Mouse (Mus musculus) lung, embryonic 16.5 days (tissue): ENCODE data around the gene Gh. TPM values are rescaled to one million over a fixed set of nuclear protein-coding genes. Genes with fewer than 3 reads are reported as not detected.
A peak's percentile ranks its signal among the peaks of the same experiment; 100 is the strongest.

Source experiments
- ATAC-seq: fragments of 200-750 bp; cut with Nextera tagmentation; 2 replicates; pipeline ENCODE4 v1.8.0; 2017; ENCODE audit warnings: low read depth, mild to moderate bottlenecking, moderate library complexity
- H3K27ac ChIP-seq: fragments of 300-500 bp; sonication (generic); 2 replicates; pipeline ENCODE4 v1.5.1; 2014; ENCODE audit warnings: mild to moderate bottlenecking, control low read depth, low read length
- H3K27me3 ChIP-seq: fragments of 300-500 bp; sonication (generic); 2 replicates; pipeline ENCODE4 v1.6.1; 2014; ENCODE audit warnings: low read depth, low read length, mixed read lengths; ENCODE audit not compliant: control insufficient read depth, insufficient read depth
- H3K36me3 ChIP-seq: fragments of 300-500 bp; sonication (generic); 2 replicates; pipeline ENCODE4 v1.6.1; 2014; ENCODE audit warnings: low read length; ENCODE audit not compliant: control insufficient read depth, insufficient read depth
- H3K4me1 ChIP-seq: fragments of 300-500 bp; sonication (generic); replicated peaks from 2 replicates; pipeline ENCODE4 v1.6.1; 2014; ENCODE audit warnings: low read length, mixed read lengths; ENCODE audit not compliant: control insufficient read depth, insufficient read depth
- H3K4me2 ChIP-seq: fragments of 300-500 bp; sonication (generic); 2 replicates; pipeline ENCODE4 v1.6.1; 2014; ENCODE audit warnings: low read depth, low read length, control low read depth
- H3K4me3 ChIP-seq: fragments of 300-500 bp; sonication (generic); 2 replicates; pipeline ENCODE4 v1.5.1; 2014; ENCODE audit warnings: mild to moderate bottlenecking, low read length, control low read depth
- H3K9ac ChIP-seq: fragments of 300-500 bp; sonication (generic); 2 replicates; pipeline ENCODE4 v1.6.1; 2014; ENCODE audit warnings: low read length, control low read depth
- H3K9me3 ChIP-seq: fragments of 300-500 bp; sonication (generic); 2 replicates; pipeline ENCODE4 v1.6.1; 2016; ENCODE audit warnings: low read length; ENCODE audit not compliant: control insufficient read depth
- WGBS: fragments of 180-500 bp; shearing (Covaris S2); extraction: QIAGEN DNeasy Blood & Tissue Kit; methylation state at CpG from one replicate; pipeline ENCODE4 v1.1.7; 2014; 5-methylcytosine and 5-hydroxymethylcytosine counted together
- polyA plus RNA-seq: library from polyadenylated mRNA; unstranded; fragments of >200 nt; fragmentation: Nextera tagmentation; extraction: Ambion mirVana; gene quantifications from 2 replicates; pipeline ENCODE4 v1.2.1, GENCODE M21; 2015

The Gh gene
- polyA plus RNA-seq, 1 experiment from 2014 or later, result not detected

- H3K4me2 ChIP-seq, result no peak overlapping the region
- H3K4me1 ChIP-seq, result no peaks in the 10 kb centered on the region
- no peaks in the 10 kb centered on the region for H3K36me3 ChIP-seq
- H3K4me3 ChIP-seq, result no peak overlapping the region
- WGBS, result 3% methylated on average over 2 of the region's 2 CpGs
- H3K9me3 ChIP-seq, result no peaks in the 10 kb centered on the region
- no peak overlapping the region for H3K9ac ChIP-seq
- H3K27ac ChIP-seq, result no peak overlapping the region
- peak; percentile 80 for ATAC-seq
- H3K27me3 ChIP-seq, result no peaks in the 10 kb centered on the region
These were observed 969 bp upstream of the Gh start for GRCm38 (mm10) chr11:106302634-106303033.

GRCm38 (mm10) chr11:106291861-106292260 lies 9.8 kb downstream of the Gh start:
- no peak overlapping the region for H3K27ac ChIP-seq
- no peaks in the 10 kb centered on the region for H3K36me3 ChIP-seq
- H3K9ac ChIP-seq, result no peak overlapping the region
- 81% methylated on average over 2 of the region's 2 CpGs for WGBS
- H3K4me3 ChIP-seq, result no peak overlapping the region
- no peak overlapping the region for H3K4me2 ChIP-seq
- 0 out of 2 replicates have a peak, but pooled peaks cover 4% of the 10 kb centered on the region for H3K4me1 ChIP-seq
- no peaks in the 10 kb centered on the region for H3K27me3 ChIP-seq
- H3K9me3 ChIP-seq, result no peaks in the 10 kb centered on the region
- ATAC-seq, result no peak

GRCm38 (mm10) chr11:106290376-106290775 lies 11.3 kb downstream of the Gh start:
- Histone ChIP-seq H3K4me2 (no peak overlapping the region), H3K27me3 (no peaks in the 10 kb centered on the region), H3K36me3 (no peaks in the 10 kb centered on the region), H3K4me1 (0 out of 2 replicates have a peak, but pooled peaks cover 4% of the 10 kb centered on the region), H3K9me3 (no peaks in the 10 kb centered on the region), H3K27ac (no peak overlapping the region), H3K4me3 (no peak overlapping the region), H3K9ac (no peak overlapping the region)
- WGBS, result 88% methylated on average over 5 of the region's 5 CpGs
- ATAC-seq, result no peak

- H3K36me3 ChIP-seq, result no peaks in the 10 kb centered on the region
- no peak overlapping the region for H3K9ac ChIP-seq
- no peak overlapping the region for H3K4me3 ChIP-seq
- H3K27me3 ChIP-seq, result no peaks in the 10 kb centered on the region
- 0 out of 2 replicates have a peak, but pooled peaks cover 4% of the 10 kb centered on the region for H3K4me1 ChIP-seq
- WGBS, result 44% methylated on average over 8 of the region's 8 CpGs
- H3K4me2 ChIP-seq, result no peak overlapping the region
- no peak overlapping the region for H3K27ac ChIP-seq
- ATAC-seq, result no peak; the same call in 1 of the 2 replicates
- no peaks in the 10 kb centered on the region for H3K9me3 ChIP-seq
These were observed 12.3 kb downstream of the Gh start for GRCm38 (mm10) chr11:106289369-106289768.

- Histone ChIP-seq H3K9me3 (no peaks in the 10 kb centered on the region), H3K4me2 (no peak overlapping the region), H3K4me3 (no peak overlapping the region), H3K36me3 (no peaks in the 10 kb centered on the region), H3K27me3 (no peaks in the 10 kb centered on the region), H3K27ac (no peak overlapping the region), H3K9ac (no peak overlapping the region; the same call in 1 of the 2 replicates), H3K4me1 (0 out of 2 replicates have a peak, but pooled peaks cover 4% of the 10 kb centered on the region)
- 47% methylated on average over 11 of the region's 11 CpGs for WGBS
- no peak for ATAC-seq
These were observed 14.7 kb downstream of the Gh start for GRCm38 (mm10) chr11:106286987-106287386.

- H3K27me3 ChIP-seq, result no peaks in the 10 kb centered on the region
- no peak overlapping the region for H3K4me3 ChIP-seq
- no peaks in the 10 kb centered on the region for H3K36me3 ChIP-seq
- no peaks in the 10 kb centered on the region for H3K9me3 ChIP-seq
- H3K4me1 ChIP-seq, result 0 out of 2 replicates have a peak, but pooled peaks cover 4% of the 10 kb centered on the region
- H3K4me2 ChIP-seq, result no peak overlapping the region
- ATAC-seq, result no peak
- WGBS, result 84% methylated on average over 7 of the region's 7 CpGs
- H3K9ac ChIP-seq, result no peak overlapping the region
- no peak overlapping the region for H3K27ac ChIP-seq
These were observed 15.5 kb downstream of the Gh start for GRCm38 (mm10) chr11:106286206-106286605.

- WGBS, result 47% methylated on average over 8 of the region's 8 CpGs
- H3K27me3 ChIP-seq, result no peaks in the 10 kb centered on the region
- H3K4me1 ChIP-seq, result 0 out of 2 replicates have a peak, but pooled peaks cover 4% of the 10 kb centered on the region
- H3K4me2 ChIP-seq, result no peak overlapping the region
- no peak overlapping the region for H3K4me3 ChIP-seq
- H3K36me3 ChIP-seq, result no peaks in the 10 kb centered on the region
- H3K9me3 ChIP-seq, result no peaks in the 10 kb centered on the region
- ATAC-seq, result no peak
- no peak overlapping the region for H3K27ac ChIP-seq
- H3K9ac ChIP-seq, result no peak overlapping the region
These were observed 17.5 kb downstream of the Gh start for GRCm38 (mm10) chr11:106284126-106284525.

- no peaks in the 10 kb centered on the region for H3K9me3 ChIP-seq
- H3K27me3 ChIP-seq, result no peaks in the 10 kb centered on the region
- H3K27ac ChIP-seq, result no peak overlapping the region
- no peaks in the 10 kb centered on the region for H3K36me3 ChIP-seq
- H3K4me3 ChIP-seq, result no peak overlapping the region
- H3K4me1 ChIP-seq, result 0 out of 2 replicates have a peak, but pooled peaks cover 4% of the 10 kb centered on the region
- no peak overlapping the region for H3K4me2 ChIP-seq
- ATAC-seq, result no peak
- 72% methylated on average over 4 of the region's 4 CpGs for WGBS
- no peak overlapping the region for H3K9ac ChIP-seq
These were observed 18.3 kb downstream of the Gh start for GRCm38 (mm10) chr11:106283371-106283770.

- no peaks in the 10 kb centered on the region for H3K9me3 ChIP-seq
- H3K4me2 ChIP-seq, result no peak overlapping the region
- no peak for ATAC-seq
- H3K36me3 ChIP-seq, result no peaks in the 10 kb centered on the region
- H3K4me3 ChIP-seq, result no peak overlapping the region
- H3K27ac ChIP-seq, result no peak overlapping the region
- WGBS, result 73% methylated on average over 6 of the region's 6 CpGs
- no peak overlapping the region for H3K9ac ChIP-seq
- H3K27me3 ChIP-seq, result no peaks in the 10 kb centered on the region
- H3K4me1 ChIP-seq, result 0 out of 2 replicates have a peak, but pooled peaks cover 4% of the 10 kb centered on the region
These were observed 19.2 kb downstream of the Gh start for GRCm38 (mm10) chr11:106282452-106282851.

- ATAC-seq, result no peak; the same call in 1 of the 2 replicates
These were observed 25.2 kb downstream of the Gh start, which contains the start of gene Tcam1 for GRCm38 (mm10) chr11:106276454-106276853. Tcam1 (plus strand) TSS chr11:106276672.

More at GRCm38 (mm10) chr11:106276454-106276853, 25.2 kb downstream of the Gh start, which contains the start of gene Tcam1:
- Histone ChIP-seq H3K4me1 (peaks cover 21% of the 10 kb centered on the region), H3K9ac (0 out of 2 replicates have a peak within 1 kb of the TSS, but pooled peaks have one; percentile 8), H3K4me3 (peak within 1 kb of the TSS; percentile 21), H3K27me3 (no peaks in the 10 kb centered on the region), H3K4me2 (peak within 1 kb of the TSS; percentile 48), H3K9me3 (no peaks in the 10 kb centered on the region), H3K36me3 (no peaks in the 10 kb centered on the region), H3K27ac (peak within 1 kb of the TSS; percentile 92)
- WGBS, result 6% methylated on average over 25 of the region's 25 CpGs
